Mouse (Mus musculus): ENCODE results near the gene Zfp595. TPM values are rescaled to one million over a fixed set of nuclear protein-coding genes. Genes with fewer than 3 reads are reported as not detected.

Gene Zfp595
- 4.2 and 7.0 TPM in 2 replicates for total RNA-seq (2023)

GRCm38 (mm10) chr13:67332019-67332724, at the start of gene Zfp595:
Gene Zfp595, minus strand, starts transcription at chr13:67332570.

GRCm38 (mm10) chr13:67375050-67375911, 42.9 kb upstream of the Zfp595 start, which contains the start of the genes Gm28041 and Zfp456:
Gene Gm28041, minus strand, starts transcription at chr13:67375733.
Gene Zfp456, minus strand, starts transcription at chr13:67375810.

GRCm38 (mm10) chr13:67360131-67360744, 27.9 kb upstream of the Zfp595 start, which contains the start of the genes Gm28044 and Zfp953:
Gene Gm28044, minus strand, starts transcription at chr13:67360536.
Gene Zfp953, minus strand, starts transcription at chr13:67360605.

GRCm38 (mm10) chr13:67305822-67306672, 26.3 kb downstream of the Zfp595 start, which contains the start of gene Zfp457:
Gene Zfp457, minus strand, starts transcription at chr13:67306485.

GRCm38 (mm10) chr13:67278314-67278713, 54.1 kb downstream of the Zfp595 start, which contains the start of gene Zfp458:
Gene Zfp458, minus strand, starts transcription at chr13:67278466.

Other genes with a start within 250 kb of the Zfp595 start
- gene Zfp708, start 234.6 kb downstream of the Zfp595 start, total RNA-seq (2023), result not detected in 2 replicates
- 0.38 and 0.93 TPM in 2 replicates for gene Gm28557, start 224.0 kb downstream of the Zfp595 start, total RNA-seq (2023)
- gene Rslcan18, start 216.3 kb downstream of the Zfp595 start, total RNA-seq (2023), result 0.19 TPM in 1 of 2 replicates, not detected in the other
- gene Zfp759, start 210.9 kb downstream of the Zfp595 start, total RNA-seq (2023), result 0.76 and 1.1 TPM in 2 replicates
- gene Rsl1, start 159.4 kb downstream of the Zfp595 start, total RNA-seq (2023), result 0.41 and 0.95 TPM in 2 replicates
- 0.35 and 0.39 TPM in 2 replicates for gene Zfp455, start 138.1 kb downstream of the Zfp595 start, total RNA-seq (2023)
- gene Zfp458, start 54.1 kb downstream of the Zfp595 start, total RNA-seq (2023), result 1.1 and 1.6 TPM in 2 replicates
- gene Zfp457, start 26.1 kb downstream of the Zfp595 start, total RNA-seq (2023), result 0.36 and 0.60 TPM in 2 replicates
- gene Gm28044, start 28.0 kb upstream of the Zfp595 start, total RNA-seq (2023), result 2.2 TPM in 1 of 2 replicates, not detected in the other
- 3.7 and 4.8 TPM in 2 replicates for gene Zfp953, start 28.0 kb upstream of the Zfp595 start, total RNA-seq (2023)
- 2.3 TPM in 1 of 2 replicates, not detected in the other for gene Gm28041, start 43.2 kb upstream of the Zfp595 start, total RNA-seq (2023)
- gene Zfp456, start 43.2 kb upstream of the Zfp595 start, total RNA-seq (2023), result 0.84 and 1.7 TPM in 2 replicates
- 4.1 and 4.7 TPM in 2 replicates for gene Zfp429, start 67.2 kb upstream of the Zfp595 start, total RNA-seq (2023)
- gene Zfp459, start 88.8 kb upstream of the Zfp595 start, total RNA-seq (2023), result 0.16 TPM in 1 of 2 replicates, not detected in the other
- gene Zfp874a, start 119.1 kb upstream of the Zfp595 start, total RNA-seq (2023), result 2.3 TPM in 2 replicates
- 4.4 and 8.0 TPM in 2 replicates for gene Zfp874b, start 151.7 kb upstream of the Zfp595 start, total RNA-seq (2023)
- 2.2 and 3.5 TPM in 2 replicates for gene Zfp58, start 168.0 kb upstream of the Zfp595 start, total RNA-seq (2023)
- not detected in 2 replicates for gene Gm26965, start 193.6 kb upstream of the Zfp595 start, total RNA-seq (2023)
- gene Zfp87, start 193.6 kb upstream of the Zfp595 start, total RNA-seq (2023), result 7.5 and 8.5 TPM in 2 replicates
- gene Zfp748, start 221.3 kb upstream of the Zfp595 start, total RNA-seq (2023), result 2.6 and 4.2 TPM in 2 replicates